Mouse (Mus musculus): ENCODE measurements around the gene F11. TPM values are rescaled to one million over a fixed set of nuclear protein-coding genes. Genes with fewer than 3 reads are reported as not detected.

Gene F11
- polyA plus RNA-seq, 1 experiment from 2014 or later: not detected

DNA sequence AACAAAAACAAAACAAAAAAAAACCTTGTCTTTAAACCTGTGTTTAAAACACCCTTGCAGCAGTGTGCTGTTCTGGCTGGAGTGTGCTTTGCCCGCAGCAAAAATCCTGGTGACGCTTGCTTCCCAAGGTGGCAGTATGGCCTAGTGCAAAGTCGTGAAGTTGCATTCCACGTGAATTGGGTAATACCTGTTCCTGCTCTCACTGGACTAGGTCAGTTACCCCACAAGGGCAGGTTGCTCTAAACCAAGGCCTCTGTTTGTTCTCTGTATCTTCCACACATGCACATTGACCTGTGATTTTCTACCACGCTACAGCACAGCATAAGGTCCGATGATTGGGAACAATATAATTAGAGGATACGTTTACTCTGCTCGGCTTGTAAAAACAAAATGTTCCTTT, 19.8 kb upstream of the F11 start:
- Histone ChIP-seq H3K27ac (replicated peaks; ENCODE audit: low read depth, low read length) (no peak overlapping the region), H3K4me3 (ENCODE audit: low read depth, low read length) (no peak overlapping the region), H3K9ac (ENCODE audit: low read length) (no peak overlapping the region), H3K27me3 (ENCODE audit: control insufficient read depth, insufficient read depth, low read length) (no peaks in the 10 kb centered on the region), H3K9me3 (ENCODE audit: control insufficient read depth, low read length) (no peaks in the 10 kb centered on the region), H3K36me3 (ENCODE audit: control insufficient read depth, insufficient read depth, low read length) (no peaks in the 10 kb centered on the region), H3K4me1 (ENCODE audit: control insufficient read depth, insufficient read depth, low read length) (no peaks in the 10 kb centered on the region), H3K4me2 (ENCODE audit: low read depth, severe bottlenecking) (no peak overlapping the region)
- DNase-seq (ENCODE audit: low spot score) (no peak), ATAC-seq (ENCODE audit: insufficient number of reproducible peaks, low FRiP score, low TSS enrichment, low read depth) (no peak)
- WGBS: 81% methylated on average over 8 of the region's 8 CpGs

DNA sequence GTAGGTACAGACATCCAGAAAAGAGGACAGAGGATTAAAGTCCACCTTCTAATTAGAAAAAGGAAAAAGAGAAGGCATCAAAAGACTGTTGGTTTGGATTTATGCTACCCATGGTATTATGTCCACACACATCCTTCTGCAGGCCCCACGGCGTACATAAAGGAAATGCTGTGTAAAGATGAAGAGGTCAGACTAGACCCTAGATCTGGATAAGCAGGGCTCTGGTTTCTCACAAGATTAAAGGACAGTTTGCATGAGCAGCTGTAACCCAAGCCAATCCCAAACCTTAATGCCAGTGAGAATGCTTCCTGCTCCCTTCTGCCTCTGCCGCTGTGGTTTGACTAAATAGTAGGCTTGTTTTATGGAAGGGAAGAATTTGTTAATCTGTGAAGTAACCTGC, 15.6 kb upstream of the F11 start:
- Histone ChIP-seq H3K9me3 (ENCODE audit: control insufficient read depth, low read length) (no peaks in the 10 kb centered on the region), H3K36me3 (ENCODE audit: control insufficient read depth, insufficient read depth, low read length) (no peaks in the 10 kb centered on the region), H3K27me3 (ENCODE audit: control insufficient read depth, insufficient read depth, low read length) (no peaks in the 10 kb centered on the region), H3K4me1 (ENCODE audit: control insufficient read depth, insufficient read depth, low read length) (no peaks in the 10 kb centered on the region), H3K27ac (replicated peaks; ENCODE audit: low read depth, low read length) (no peak overlapping the region), H3K4me2 (ENCODE audit: low read depth, severe bottlenecking) (no peak overlapping the region), H3K9ac (ENCODE audit: low read length) (no peak overlapping the region), H3K4me3 (ENCODE audit: low read depth, low read length) (no peak overlapping the region)
- whole genome bisulfite sequencing: 64% methylated on average over 3 of the region's 3 CpGs
- DNase-seq (ENCODE audit: low spot score) (no peak), ATAC-seq (ENCODE audit: insufficient number of reproducible peaks, low FRiP score, low TSS enrichment, low read depth) (no peak)

DNA sequence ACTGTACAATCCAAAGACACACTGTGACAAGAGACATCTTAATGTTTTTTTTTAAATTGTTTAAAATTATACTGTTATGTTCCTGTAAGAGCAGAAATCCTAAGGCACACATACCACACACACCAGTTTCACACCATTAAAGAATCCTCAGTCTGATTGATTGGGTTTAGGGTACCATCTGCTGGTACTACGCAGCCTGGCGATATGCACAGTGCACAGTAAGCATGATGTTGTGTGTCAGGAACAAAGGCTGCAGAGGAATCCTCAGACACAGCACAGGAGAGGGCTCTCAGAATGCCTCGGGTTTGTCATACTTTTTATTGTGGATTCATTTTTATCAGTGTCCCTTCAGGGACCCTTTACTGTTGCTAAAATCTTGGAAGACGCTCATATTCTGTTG, 12.5 kb upstream of the F11 start:
- H3K4me1 ChIP-seq (ENCODE audit: control insufficient read depth, insufficient read depth, low read length): no peaks in the 10 kb centered on the region
- no peaks in the 10 kb centered on the region for H3K36me3 ChIP-seq (ENCODE audit: control insufficient read depth, insufficient read depth, low read length)
- DNase-seq (ENCODE audit: low spot score) (no peak), ATAC-seq (ENCODE audit: insufficient number of reproducible peaks, low FRiP score, low TSS enrichment, low read depth) (no peak)
- no peak overlapping the region for H3K4me2 ChIP-seq (ENCODE audit: low read depth, severe bottlenecking)
- no peak overlapping the region for H3K9ac ChIP-seq (ENCODE audit: low read length)
- H3K27me3 ChIP-seq (ENCODE audit: control insufficient read depth, insufficient read depth, low read length): no peaks in the 10 kb centered on the region
- H3K9me3 ChIP-seq (ENCODE audit: control insufficient read depth, low read length): no peaks in the 10 kb centered on the region
- WGBS: 86% methylated on average over 4 of the region's 4 CpGs
- H3K27ac ChIP-seq (replicated peaks; ENCODE audit: low read depth, low read length): no peak overlapping the region
- no peak overlapping the region for H3K4me3 ChIP-seq (ENCODE audit: low read depth, low read length)

DNA sequence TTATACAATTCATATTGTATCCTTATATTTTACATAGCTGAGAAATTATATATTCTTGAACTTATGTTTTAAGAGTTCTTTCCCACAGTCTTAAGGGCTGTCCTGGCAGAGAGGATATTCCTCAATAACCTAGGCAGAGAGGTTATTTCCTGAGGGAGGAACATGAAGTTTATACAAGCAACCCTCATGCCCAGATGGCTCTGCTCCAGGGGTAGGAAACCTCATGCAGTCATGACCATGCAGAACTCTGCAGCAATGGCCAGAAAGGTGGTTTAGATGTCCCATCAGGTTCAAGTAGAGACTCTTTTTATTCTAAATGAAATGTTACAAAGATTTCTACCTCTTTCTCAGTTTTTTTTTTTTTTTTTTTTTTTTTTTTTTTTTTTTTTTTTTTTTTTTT, 7.2 kb upstream of the F11 start:
- Histone ChIP-seq H3K27ac (replicated peaks; ENCODE audit: low read depth, low read length) (no peak overlapping the region), H3K36me3 (ENCODE audit: control insufficient read depth, insufficient read depth, low read length) (no peaks in the 10 kb centered on the region), H3K4me1 (ENCODE audit: control insufficient read depth, insufficient read depth, low read length) (no peaks in the 10 kb centered on the region), H3K9ac (ENCODE audit: low read length) (no peak overlapping the region), H3K4me3 (ENCODE audit: low read depth, low read length) (no peak overlapping the region), H3K4me2 (ENCODE audit: low read depth, severe bottlenecking) (no peak overlapping the region), H3K27me3 (ENCODE audit: control insufficient read depth, insufficient read depth, low read length) (no peaks in the 10 kb centered on the region), H3K9me3 (ENCODE audit: control insufficient read depth, low read length) (no peaks in the 10 kb centered on the region)
- DNase-seq (ENCODE audit: low spot score): no peak
- ATAC-seq (ENCODE audit: insufficient number of reproducible peaks, low FRiP score, low TSS enrichment, low read depth): no peak

DNA sequence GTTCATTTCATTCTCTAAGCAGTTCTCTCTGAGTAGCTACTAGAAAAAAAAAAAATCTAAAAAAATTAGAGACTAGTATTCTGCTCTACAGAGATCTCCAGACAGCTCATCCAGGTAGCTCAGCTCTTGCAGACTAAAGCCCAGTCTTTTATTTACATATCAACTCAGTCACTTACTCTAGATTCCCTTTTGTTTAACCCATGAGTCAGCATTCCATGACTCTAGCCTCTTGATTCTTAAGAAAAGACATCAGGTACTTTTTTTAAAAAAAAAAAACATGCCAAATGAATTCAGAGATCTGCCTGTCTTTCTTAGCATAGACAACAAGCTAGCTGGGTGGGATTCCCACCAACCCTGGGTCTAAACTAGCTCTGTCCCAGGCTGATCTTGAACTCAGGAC, 6.7 kb upstream of the F11 start:
- no peak for ATAC-seq (ENCODE audit: insufficient number of reproducible peaks, low FRiP score, low TSS enrichment, low read depth)
- H3K27me3 ChIP-seq (ENCODE audit: control insufficient read depth, insufficient read depth, low read length): no peaks in the 10 kb centered on the region
- no peaks in the 10 kb centered on the region for H3K9me3 ChIP-seq (ENCODE audit: control insufficient read depth, low read length)
- no peak overlapping the region for H3K9ac ChIP-seq (ENCODE audit: low read length)
- H3K4me3 ChIP-seq (ENCODE audit: low read depth, low read length): no peak overlapping the region
- H3K4me2 ChIP-seq (ENCODE audit: low read depth, severe bottlenecking): no peak overlapping the region
- no peaks in the 10 kb centered on the region for H3K36me3 ChIP-seq (ENCODE audit: control insufficient read depth, insufficient read depth, low read length)
- H3K27ac ChIP-seq (replicated peaks; ENCODE audit: low read depth, low read length): no peak overlapping the region
- DNase-seq (ENCODE audit: low spot score): no peak
- no peaks in the 10 kb centered on the region for H3K4me1 ChIP-seq (ENCODE audit: control insufficient read depth, insufficient read depth, low read length)

DNA sequence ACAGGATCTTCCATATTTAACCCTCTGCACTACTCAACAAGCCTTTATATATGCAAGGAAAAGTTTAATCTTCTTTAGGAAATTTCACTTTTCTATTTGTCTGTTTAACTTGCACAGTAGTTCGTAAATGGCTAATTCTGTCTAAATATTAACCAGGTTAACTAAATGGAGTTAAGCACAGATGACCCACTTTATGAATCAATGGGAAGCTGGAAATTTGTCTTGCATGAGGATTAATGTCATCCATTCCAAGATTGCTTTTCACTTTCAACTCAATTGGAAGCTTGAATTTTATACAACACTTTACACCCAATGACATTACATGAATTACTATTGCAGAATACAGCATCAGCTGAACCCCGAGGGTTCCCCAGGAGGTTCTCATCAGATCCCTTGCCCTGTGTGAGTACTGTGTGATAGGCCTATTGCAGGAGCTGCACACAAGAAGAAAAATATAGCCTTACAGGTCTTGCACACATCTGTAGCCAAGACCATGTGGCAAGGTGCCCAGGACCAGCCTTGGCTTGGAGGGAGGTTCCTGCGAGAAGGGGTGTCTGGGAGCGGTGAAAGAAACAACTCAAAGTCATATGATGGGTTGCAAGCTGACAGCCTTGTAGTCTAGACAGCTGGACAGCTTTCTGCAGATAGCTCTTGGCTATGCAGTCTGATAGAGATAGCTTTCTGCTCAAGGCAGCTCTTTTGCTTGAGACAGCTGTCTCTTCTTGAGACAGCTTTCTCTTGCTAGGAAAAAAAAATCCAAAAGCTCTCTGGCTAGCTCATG, 6.0 kb upstream of the F11 start:
- Histone ChIP-seq H3K4me2 (ENCODE audit: low read depth, severe bottlenecking) (no peak overlapping the region), H3K27ac (replicated peaks; ENCODE audit: low read depth, low read length) (no peak overlapping the region), H3K36me3 (ENCODE audit: control insufficient read depth, insufficient read depth, low read length) (no peaks in the 10 kb centered on the region), H3K4me3 (ENCODE audit: low read depth, low read length) (no peak overlapping the region), H3K27me3 (ENCODE audit: control insufficient read depth, insufficient read depth, low read length) (no peaks in the 10 kb centered on the region), H3K9me3 (ENCODE audit: control insufficient read depth, low read length) (no peaks in the 10 kb centered on the region), H3K4me1 (ENCODE audit: control insufficient read depth, insufficient read depth, low read length) (no peaks in the 10 kb centered on the region), H3K9ac (ENCODE audit: low read length) (no peak overlapping the region)
- ATAC-seq (ENCODE audit: insufficient number of reproducible peaks, low FRiP score, low TSS enrichment, low read depth) (no peak), DNase-seq (ENCODE audit: low spot score) (no peak)
- 89% methylated on average over 4 of the region's 4 CpGs for WGBS

DNA sequence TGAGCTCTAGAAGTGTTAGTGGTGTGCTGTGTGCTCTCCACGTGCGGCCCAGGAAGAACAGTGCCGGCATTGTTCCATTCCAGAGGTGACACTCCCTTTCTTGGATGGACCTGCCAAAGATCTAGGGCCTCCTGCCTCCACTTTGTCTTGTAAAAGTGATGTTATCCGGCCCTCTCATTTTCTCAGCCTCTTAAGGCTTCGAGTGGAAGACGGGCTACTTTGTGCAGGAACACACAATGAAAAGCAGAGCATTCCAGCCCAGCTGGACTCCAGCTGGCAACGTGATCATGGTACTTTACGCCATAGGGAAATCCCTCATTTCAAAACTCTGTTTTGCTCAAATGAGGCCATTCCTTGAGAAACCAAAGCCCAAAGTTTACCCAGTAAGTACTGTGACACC, 5.2 kb upstream of the F11 start:
- DNase-seq (ENCODE audit: low spot score): no peak
- H3K9me3 ChIP-seq (ENCODE audit: control insufficient read depth, low read length): no peaks in the 10 kb centered on the region
- WGBS: 82% methylated on average over 8 of the region's 8 CpGs
- H3K36me3 ChIP-seq (ENCODE audit: control insufficient read depth, insufficient read depth, low read length): no peaks in the 10 kb centered on the region
- no peaks in the 10 kb centered on the region for H3K4me1 ChIP-seq (ENCODE audit: control insufficient read depth, insufficient read depth, low read length)
- ATAC-seq (ENCODE audit: insufficient number of reproducible peaks, low FRiP score, low TSS enrichment, low read depth): no peak
- no peak overlapping the region for H3K9ac ChIP-seq (ENCODE audit: low read length)
- H3K27me3 ChIP-seq (ENCODE audit: control insufficient read depth, insufficient read depth, low read length): no peaks in the 10 kb centered on the region
- H3K4me2 ChIP-seq (ENCODE audit: low read depth, severe bottlenecking): no peak overlapping the region
- H3K4me3 ChIP-seq (ENCODE audit: low read depth, low read length): no peak overlapping the region
- H3K27ac ChIP-seq (replicated peaks; ENCODE audit: low read depth, low read length): no peak overlapping the region

DNA sequence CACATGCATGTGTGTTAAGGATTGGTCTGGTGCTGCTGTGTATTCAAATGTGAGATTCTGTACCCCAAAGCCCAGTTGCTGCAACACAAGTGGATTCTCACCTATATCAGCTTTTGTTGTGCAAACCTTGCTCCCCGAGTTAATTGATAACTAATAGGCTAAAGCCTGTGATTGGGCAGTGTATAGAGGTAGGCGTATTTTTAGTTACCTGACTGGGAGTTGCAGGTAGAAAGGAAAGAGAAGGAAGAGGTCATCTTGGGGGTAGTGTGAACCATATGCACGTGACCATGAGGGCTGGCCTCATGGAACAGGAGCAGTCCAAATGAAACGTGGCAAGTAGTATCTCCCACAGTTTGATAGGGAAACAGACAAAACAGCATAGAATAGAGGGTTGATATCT, 3.1 kb upstream of the F11 start:
- Histone ChIP-seq H3K36me3 (ENCODE audit: control insufficient read depth, insufficient read depth, low read length) (no peaks in the 10 kb centered on the region), H3K27ac (replicated peaks; ENCODE audit: low read depth, low read length) (no peak overlapping the region), H3K27me3 (ENCODE audit: control insufficient read depth, insufficient read depth, low read length) (no peaks in the 10 kb centered on the region), H3K4me2 (ENCODE audit: low read depth, severe bottlenecking) (no peak overlapping the region), H3K9ac (ENCODE audit: low read length) (no peak overlapping the region), H3K4me1 (ENCODE audit: control insufficient read depth, insufficient read depth, low read length) (no peaks in the 10 kb centered on the region), H3K9me3 (ENCODE audit: control insufficient read depth, low read length) (no peaks in the 10 kb centered on the region), H3K4me3 (ENCODE audit: low read depth, low read length) (no peak overlapping the region)
- DNase-seq (ENCODE audit: low spot score) (no peak), ATAC-seq (ENCODE audit: insufficient number of reproducible peaks, low FRiP score, low TSS enrichment, low read depth) (no peak)
- WGBS: 83% methylated on average over 4 of the region's 4 CpGs

DNA sequence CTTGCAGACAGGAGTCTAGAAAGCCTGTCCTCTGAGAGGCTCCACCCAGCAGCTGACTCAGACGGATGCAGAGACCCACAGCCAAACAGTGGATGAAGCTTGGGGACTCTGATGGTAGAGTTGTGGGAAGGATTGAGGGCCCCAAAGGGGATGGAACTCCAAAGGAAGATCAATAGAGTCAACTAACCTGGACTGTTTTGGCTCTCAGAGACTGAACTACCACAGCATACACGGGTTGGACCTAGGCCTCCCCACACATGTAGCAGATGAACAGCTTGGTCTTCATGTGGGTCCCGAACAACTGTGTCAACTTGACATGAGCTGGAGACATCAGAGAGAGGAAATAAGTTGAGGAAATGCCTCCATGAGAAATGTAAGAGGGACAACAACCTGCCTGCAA, 1.0 kb upstream of the F11 start:
- Histone ChIP-seq H3K4me3 (ENCODE audit: low read depth, low read length) (no peak overlapping the region), H3K9ac (ENCODE audit: low read length) (no peak overlapping the region), H3K27me3 (ENCODE audit: control insufficient read depth, insufficient read depth, low read length) (no peaks in the 10 kb centered on the region), H3K4me1 (ENCODE audit: control insufficient read depth, insufficient read depth, low read length) (no peaks in the 10 kb centered on the region), H3K36me3 (ENCODE audit: control insufficient read depth, insufficient read depth, low read length) (no peaks in the 10 kb centered on the region), H3K27ac (replicated peaks; ENCODE audit: low read depth, low read length) (no peak overlapping the region), H3K9me3 (ENCODE audit: control insufficient read depth, low read length) (no peaks in the 10 kb centered on the region), H3K4me2 (ENCODE audit: low read depth, severe bottlenecking) (no peak overlapping the region)
- ATAC-seq (ENCODE audit: insufficient number of reproducible peaks, low FRiP score, low TSS enrichment, low read depth) (no peak), DNase-seq (ENCODE audit: low spot score) (no peak)
- WGBS: 84% methylated on average over 3 of the region's 3 CpGs
